Mouse (Mus musculus) liver, embryonic 12.5 days (tissue): ENCODE data around the gene Tmem239. TPM values are rescaled to one million over a fixed set of nuclear protein-coding genes. Genes with fewer than 3 reads are reported as not detected.

Experiments used
- ATAC-seq: fragments of 200-750 bp; cut with Nextera tagmentation; 2 replicates; pipeline ENCODE4 v1.8.0; 2017; ENCODE audit warnings: moderate number of reproducible peaks, mild to moderate bottlenecking, moderate library complexity
- H3K27ac ChIP-seq: fragments of 300-500 bp; sonication (generic); 2 replicates; pipeline ENCODE4 v1.5.1; 2016; ENCODE audit warnings: mild to moderate bottlenecking
- H3K27me3 ChIP-seq: fragments of 300-500 bp; sonication (generic); replicated peaks from 2 replicates; pipeline ENCODE4 v1.6.1; 2016; ENCODE audit warnings: mild to moderate bottlenecking, moderate library complexity
- H3K36me3 ChIP-seq: fragments of 300-500 bp; sonication (generic); 2 replicates; pipeline ENCODE4 v1.6.1; 2016; ENCODE audit warnings: mild to moderate bottlenecking, moderate library complexity
- H3K4me1 ChIP-seq: fragments of 300-500 bp; sonication (generic); 2 replicates; pipeline ENCODE4 v1.6.1; 2016
- H3K4me2 ChIP-seq: fragments of 300-500 bp; sonication (generic); 2 replicates; pipeline ENCODE4 v1.6.1; 2016; ENCODE audit warnings: mild to moderate bottlenecking, moderate library complexity
- H3K4me3 ChIP-seq: fragments of 300-500 bp; sonication (generic); 2 replicates; pipeline ENCODE4 v1.5.1; 2016; ENCODE audit warnings: mild to moderate bottlenecking, moderate library complexity
- H3K9ac ChIP-seq: fragments of 300-500 bp; sonication (generic); 2 replicates; pipeline ENCODE4 v1.6.1; 2016; ENCODE audit warnings: mild to moderate bottlenecking, moderate library complexity
- H3K9me3 ChIP-seq: fragments of 300-500 bp; sonication (generic); replicated peaks from 2 replicates; pipeline ENCODE4 v1.6.1; 2016; ENCODE audit warnings: mild to moderate bottlenecking, moderate library complexity
- WGBS: fragments of 180-500 bp; shearing (Covaris S2); methylation state at CpG from one replicate; pipeline ENCODE4 v1.1.7; 2016; ENCODE audit not compliant: insufficient replicate concordance; 5-methylcytosine and 5-hydroxymethylcytosine counted together
- polyA plus RNA-seq: library from polyadenylated mRNA; unstranded; fragments of >200 nt; fragmentation: Nextera tagmentation; extraction: Ambion mirVana; gene quantifications from 2 replicates; pipeline ENCODE4 v1.2.1, GENCODE M21; 2016

Gene Tmem239
- polyA plus RNA-seq, 1 experiment from 2014 or later, result not detected

DNA sequence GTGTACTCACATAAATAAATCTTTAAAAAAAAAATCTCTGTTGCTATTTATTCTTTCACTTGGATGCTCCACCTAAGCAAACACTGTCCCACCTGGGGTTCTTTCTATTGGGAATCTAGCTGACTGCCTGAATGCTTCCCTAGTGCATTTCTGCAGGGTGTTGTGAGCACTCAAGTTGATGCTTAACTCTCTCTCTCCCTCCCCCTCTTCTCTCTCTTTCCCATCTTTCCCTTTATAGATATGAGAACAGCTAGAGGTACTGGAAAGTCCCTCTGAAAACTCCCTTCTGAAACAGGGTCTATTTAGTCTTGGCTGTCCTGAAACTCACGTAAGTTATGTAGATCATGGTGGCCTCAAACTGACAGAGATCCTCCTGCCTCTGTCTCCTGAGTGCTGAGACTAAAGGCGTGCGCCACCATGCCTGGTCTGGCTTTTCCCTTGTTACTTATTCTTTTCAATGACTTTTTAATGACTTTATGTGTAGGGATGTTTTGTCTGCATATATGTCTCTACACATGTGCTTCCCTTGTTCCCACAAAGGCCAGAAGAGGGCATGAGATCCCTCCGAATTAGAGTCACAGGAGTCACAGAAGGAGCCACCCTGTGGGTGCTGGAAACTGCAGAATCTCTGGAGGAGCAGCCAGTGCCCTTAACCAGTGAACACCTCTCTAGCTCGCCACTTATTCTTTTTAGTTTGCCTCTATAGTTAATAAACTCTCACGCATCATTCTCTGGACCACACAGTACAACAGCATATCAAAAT is 8.0 kb downstream of the Tmem239 start:
- Histone ChIP-seq H3K4me3 (no peak overlapping the region), H3K36me3 (peaks cover 4% of the 10 kb centered on the region), H3K9me3 (no peaks in the 10 kb centered on the region), H3K4me2 (no peak overlapping the region), H3K27ac (no peak overlapping the region), H3K27me3 (no peaks in the 10 kb centered on the region; the same call in none of the 2 replicates), H3K4me1 (no peaks in the 10 kb centered on the region), H3K9ac (no peak overlapping the region)
- no peak for ATAC-seq
- WGBS, result 54% methylated on average over 6 of the region's 6 CpGs

GRCm38 (mm10) chr2:130421781-130422620 is 15.7 kb downstream of the Tmem239 start:
- ATAC-seq, result no peak
- no peak overlapping the region for H3K4me2 ChIP-seq
- H3K4me1 ChIP-seq, result peaks cover 27% of the 10 kb centered on the region
- H3K9ac ChIP-seq, result no peak overlapping the region
- H3K9me3 ChIP-seq, result no peaks in the 10 kb centered on the region
- H3K27me3 ChIP-seq, result no peaks in the 10 kb centered on the region
- H3K4me3 ChIP-seq, result no peak overlapping the region
- 87% methylated on average over 26 of the region's 26 CpGs for WGBS
- H3K27ac ChIP-seq, result no peak overlapping the region
- peaks cover 22% of the 10 kb centered on the region for H3K36me3 ChIP-seq

GRCm38 (mm10) chr2:130423397-130424125 is 17.3 kb downstream of the Tmem239 start:
- Histone ChIP-seq H3K27ac (peak overlapping the region; percentile 78), H3K9ac (peak overlapping the region; percentile 78), H3K27me3 (no peaks in the 10 kb centered on the region), H3K4me2 (peak overlapping the region; percentile 91), H3K4me1 (peaks cover 38% of the 10 kb centered on the region), H3K4me3 (peak overlapping the region; percentile 74), H3K36me3 (peaks cover 26% of the 10 kb centered on the region), H3K9me3 (no peaks in the 10 kb centered on the region)
- WGBS, result 15% methylated on average over 49 of the region's 49 CpGs
- ATAC-seq, result peak; percentile 74

DNA sequence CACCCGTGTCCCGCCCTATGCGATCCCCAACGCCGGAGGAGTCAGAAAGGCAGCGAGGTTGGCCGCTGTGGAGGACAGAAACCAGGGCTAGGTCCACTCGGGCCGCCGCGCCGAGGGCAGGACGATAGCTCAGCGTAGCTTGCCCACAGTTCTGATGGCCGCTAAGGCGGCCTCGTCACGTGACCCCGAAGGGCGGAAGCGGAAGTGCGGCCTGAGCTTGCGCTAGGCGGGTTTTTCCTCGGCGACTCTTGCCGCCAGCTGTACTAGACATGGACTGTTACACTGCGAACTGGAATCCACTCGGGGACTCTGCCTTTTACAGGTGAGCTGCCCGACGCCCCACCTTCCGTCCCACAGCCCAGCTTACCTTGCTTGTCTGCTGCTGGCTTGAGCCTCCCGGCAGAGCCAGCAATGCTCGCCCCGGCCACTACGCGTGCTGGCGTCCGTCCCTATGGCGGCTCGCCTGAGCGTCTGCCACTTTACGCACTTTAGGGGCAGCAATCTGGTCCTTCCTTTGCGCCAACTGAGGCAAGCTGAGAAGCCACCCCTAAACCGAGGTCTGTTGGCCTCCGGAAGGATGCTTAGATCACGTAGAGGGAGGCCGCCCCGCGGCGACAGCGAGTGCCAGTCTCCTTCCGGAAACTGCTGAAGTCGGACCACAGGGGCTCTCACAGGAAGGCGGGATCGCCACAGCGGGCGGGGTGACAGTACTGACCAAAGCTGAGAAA is 18.0 kb downstream of the Tmem239 start, which contains the start of the genes Vps16 and Pced1a:
Gene Vps16, plus strand, starts transcription at position 214 of the 728 bp plus-strand sequence.
Gene Pced1a, minus strand, starts transcription at position 576 of the 728 bp plus-strand sequence.
- Histone ChIP-seq H3K4me1 (peaks cover 45% of the 10 kb centered on the region), H3K27ac (peak within 1 kb of the TSS; percentile 78), H3K4me3 (peak within 1 kb of the TSS; percentile 74), H3K9me3 (no peaks in the 10 kb centered on the region), H3K9ac (peak within 1 kb of the TSS; percentile 78), H3K27me3 (no peaks in the 10 kb centered on the region), H3K4me2 (peak within 1 kb of the TSS; percentile 91), H3K36me3 (peaks cover 22% of the 10 kb centered on the region)
- ATAC-seq, result peak; percentile 92
- under 1% methylated on average over 58 of the region's 58 CpGs for WGBS

GRCm38 (mm10) chr2:130425112-130425511 is 18.8 kb downstream of the Tmem239 start:
- ATAC-seq, result no peak
- Histone ChIP-seq H3K27ac (peak overlapping the region; percentile 78), H3K36me3 (peaks cover 23% of the 10 kb centered on the region), H3K4me3 (peak overlapping the region; percentile 74), H3K9me3 (no peaks in the 10 kb centered on the region), H3K4me2 (peak overlapping the region; percentile 91), H3K4me1 (peaks cover 52% of the 10 kb centered on the region), H3K9ac (peak overlapping the region; percentile 78), H3K27me3 (no peaks in the 10 kb centered on the region)
- 27% methylated on average over 5 of the region's 5 CpGs for WGBS

DNA sequence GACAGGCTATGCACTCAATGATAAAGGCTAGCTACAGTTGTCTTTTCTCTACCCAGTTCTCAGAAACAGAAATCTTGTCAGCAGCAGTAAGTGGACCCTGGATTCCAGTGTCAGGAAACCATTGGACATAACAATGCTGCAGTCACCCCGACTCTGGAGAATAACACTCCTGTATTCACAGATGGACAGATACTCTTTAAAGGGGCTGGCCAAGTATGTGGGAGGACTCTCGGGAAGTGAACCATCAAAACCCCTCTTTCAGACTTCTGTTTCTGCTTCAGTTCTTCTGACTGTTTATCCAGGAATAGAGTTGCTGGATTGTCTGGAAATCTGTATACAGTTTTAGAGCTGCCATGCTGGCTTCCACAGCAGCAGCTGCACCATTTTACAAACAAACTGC is 23.6 kb downstream of the Tmem239 start:
- H3K9me3 ChIP-seq, result no peaks in the 10 kb centered on the region
- no peak overlapping the region for H3K4me2 ChIP-seq
- no peak overlapping the region for H3K27ac ChIP-seq
- peaks cover 44% of the 10 kb centered on the region for H3K4me1 ChIP-seq
- H3K9ac ChIP-seq, result no peak overlapping the region
- H3K36me3 ChIP-seq, result peaks cover 27% of the 10 kb centered on the region
- ATAC-seq, result no peak
- 59% methylated on average over 2 of the region's 2 CpGs for WGBS
- H3K27me3 ChIP-seq, result no peaks in the 10 kb centered on the region
- no peak overlapping the region for H3K4me3 ChIP-seq

GRCm38 (mm10) chr2:130430484-130430883 is 24.2 kb downstream of the Tmem239 start:
- H3K4me1 ChIP-seq, result peaks cover 38% of the 10 kb centered on the region
- H3K27ac ChIP-seq, result no peak overlapping the region

DNA sequence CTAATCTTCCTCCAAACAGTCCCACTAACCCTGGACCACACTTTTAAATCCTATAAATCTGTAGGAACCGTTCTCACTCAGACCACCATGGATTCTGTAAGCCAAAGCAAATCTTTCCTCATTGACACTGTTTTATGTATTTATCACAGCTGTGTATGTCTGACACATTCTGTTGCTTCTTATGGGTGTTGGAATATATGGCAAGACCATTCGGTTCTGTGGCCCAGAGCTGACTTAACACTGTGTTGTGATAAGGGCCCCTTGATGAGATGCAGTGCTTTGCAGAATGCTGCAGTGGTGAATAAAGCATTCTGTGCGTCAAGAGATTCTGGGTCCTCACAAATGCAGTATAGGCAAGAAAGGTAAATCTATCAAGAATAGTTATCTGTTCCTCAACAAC is 25.9 kb downstream of the Tmem239 start:
- WGBS, result 74% methylated on average over 3 of the region's 3 CpGs
- Histone ChIP-seq H3K9me3 (no peaks in the 10 kb centered on the region), H3K36me3 (peaks cover 32% of the 10 kb centered on the region), H3K9ac (no peak overlapping the region), H3K27ac (no peak overlapping the region), H3K4me1 (peaks cover 27% of the 10 kb centered on the region), H3K4me2 (no peak overlapping the region), H3K27me3 (no peaks in the 10 kb centered on the region), H3K4me3 (no peak overlapping the region)
- ATAC-seq, result no peak

More at GRCm38 (mm10) chr2:130430484-130430883, 24.2 kb downstream of the Tmem239 start:
- Histone ChIP-seq H3K27me3 (no peaks in the 10 kb centered on the region), H3K36me3 (peaks cover 27% of the 10 kb centered on the region), H3K4me3 (no peak overlapping the region), H3K4me2 (no peak overlapping the region), H3K9ac (no peak overlapping the region), H3K9me3 (no peaks in the 10 kb centered on the region)
- no peak for ATAC-seq
- 79% methylated on average over 3 of the region's 3 CpGs for WGBS

DNA sequence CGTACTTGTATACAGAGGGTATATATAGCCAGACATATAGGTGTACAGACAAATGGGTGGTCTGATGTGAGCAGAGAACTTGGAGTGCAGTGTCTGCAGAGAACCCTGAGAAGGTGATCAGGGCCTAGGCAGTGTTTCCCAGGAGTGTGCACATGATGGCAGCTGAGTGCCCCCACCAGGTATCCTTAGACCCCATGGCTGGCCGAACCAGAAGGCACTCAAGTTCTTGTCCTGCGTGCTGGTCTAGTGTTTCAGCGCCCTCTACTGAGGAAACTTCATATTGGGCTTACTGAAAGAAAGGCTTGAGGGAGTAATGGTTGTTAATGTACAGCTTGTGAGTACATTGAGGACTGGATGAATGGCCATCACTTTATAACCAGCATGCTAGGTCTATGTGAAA is 26.9 kb downstream of the Tmem239 start:
- Histone ChIP-seq H3K27me3 (no peaks in the 10 kb centered on the region), H3K27ac (no peak overlapping the region), H3K9ac (no peak overlapping the region), H3K36me3 (peaks cover 38% of the 10 kb centered on the region), H3K4me1 (peaks cover 19% of the 10 kb centered on the region), H3K9me3 (no peaks in the 10 kb centered on the region), H3K4me2 (no peak overlapping the region), H3K4me3 (no peak overlapping the region)
- ATAC-seq, result no peak
- 23% methylated on average over 4 of the region's 4 CpGs for WGBS

DNA sequence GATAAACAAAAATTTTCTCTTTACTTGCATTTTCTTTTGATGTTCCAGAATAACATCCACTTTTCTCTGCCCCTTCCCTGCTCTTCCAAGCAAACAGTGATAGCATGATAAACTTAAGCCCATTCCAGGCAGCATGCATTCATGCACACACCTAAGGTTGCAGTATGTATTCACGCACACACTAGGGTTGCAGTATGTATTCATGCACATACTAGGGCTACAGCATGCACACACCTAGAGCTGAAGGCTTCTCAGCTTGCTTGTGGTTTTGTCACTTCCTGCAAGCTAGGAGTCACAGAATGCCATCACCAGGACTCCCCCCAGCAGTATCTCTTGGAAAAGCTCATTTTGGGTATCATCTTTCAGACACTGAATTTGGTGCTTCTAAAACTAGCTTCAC is 30.5 kb downstream of the Tmem239 start:
- H3K36me3 ChIP-seq, result peaks cover 59% of the 10 kb centered on the region
- ATAC-seq, result no peak
- H3K27me3 ChIP-seq, result no peaks in the 10 kb centered on the region
- H3K4me2 ChIP-seq, result no peak overlapping the region
- H3K27ac ChIP-seq, result no peak overlapping the region
- H3K9me3 ChIP-seq, result no peaks in the 10 kb centered on the region
- peaks cover 25% of the 10 kb centered on the region for H3K4me1 ChIP-seq
- H3K4me3 ChIP-seq, result no peak overlapping the region
- 85% methylated on average over 1 of the region's 1 CpGs for WGBS
- H3K9ac ChIP-seq, result no peak overlapping the region

GRCm38 (mm10) chr2:130438861-130439260 is 32.6 kb downstream of the Tmem239 start:
- Histone ChIP-seq H3K36me3 (peaks cover 72% of the 10 kb centered on the region), H3K27me3 (no peaks in the 10 kb centered on the region), H3K4me3 (no peak overlapping the region), H3K27ac (no peak overlapping the region), H3K4me1 (peaks cover 36% of the 10 kb centered on the region), H3K9ac (no peak overlapping the region), H3K4me2 (no peak overlapping the region), H3K9me3 (no peaks in the 10 kb centered on the region)
- ATAC-seq, result no peak
- WGBS, result 80% methylated on average over 3 of the region's 3 CpGs
